Mouse (Mus musculus): ENCODE data around the gene Gm765. TPM values are rescaled to one million over a fixed set of nuclear protein-coding genes. Genes with fewer than 3 reads are reported as not detected.

The Gm765 gene
- polyA plus RNA-seq, 1 experiment from 2014 or later, result not detected

- Histone ChIP-seq H3K4me1 (replicated peaks; ENCODE audit: control insufficient read depth, insufficient read depth) (no peaks in the 10 kb centered on the region), H3K4me3 (ENCODE audit: low read depth, low read length) (no peak overlapping the region), H3K9ac (ENCODE audit: low read length) (no peak overlapping the region), H3K27ac (replicated peaks) (no peak overlapping the region), H3K4me2 (replicated peaks; ENCODE audit: low read depth) (no peak overlapping the region), H3K36me3 (ENCODE audit: control insufficient read depth, insufficient read depth, low read length) (no peaks in the 10 kb centered on the region), H3K27me3 (ENCODE audit: control insufficient read depth, insufficient read depth, low read length) (no peaks in the 10 kb centered on the region), H3K9me3 (ENCODE audit: control insufficient read depth, low read length) (no peaks in the 10 kb centered on the region)
- TF ChIP-seq CTCF (IDR thresholded peaks at IDR 0.05; ENCODE audit: low read depth) (no peak), EP300 (optimal IDR thresholded peaks at IDR 0.05) (no peak)
- ATAC-seq (ENCODE audit: low FRiP score, low TSS enrichment) (no peak), DNase-seq (ENCODE audit: low spot score) (no peak)
- WGBS, result 58% methylated on average over 3 of the region's 3 CpGs
These were observed 54.2 kb downstream of the Gm765 start for GRCm38 (mm10) chr6:98288316-98288715.

DNA sequence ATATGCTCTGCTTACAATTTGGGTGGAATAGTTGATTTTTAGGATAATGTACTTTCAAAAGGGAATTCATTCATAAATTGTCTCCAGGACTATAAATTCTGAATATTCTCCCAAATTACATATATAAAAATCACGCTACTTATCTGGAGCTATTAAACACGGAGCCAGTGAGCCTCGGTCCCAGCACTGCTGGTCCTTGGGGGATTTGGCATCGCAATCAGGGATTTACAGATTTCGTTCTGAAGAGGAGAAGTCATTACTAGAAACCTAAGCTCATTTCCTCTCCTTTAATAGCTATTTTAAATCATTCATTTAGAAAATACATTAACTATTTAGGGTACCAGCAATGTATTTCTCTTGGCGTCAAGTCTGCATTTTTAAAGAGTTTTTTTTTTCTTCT is 55.0 kb downstream of the Gm765 start:
- no peaks in the 10 kb centered on the region for H3K9me3 ChIP-seq (ENCODE audit: control insufficient read depth, low read length)
- WGBS, result 68% methylated on average over 6 of the region's 6 CpGs
- no peak overlapping the region for H3K4me2 ChIP-seq (replicated peaks; ENCODE audit: low read depth)
- no peaks in the 10 kb centered on the region for H3K4me1 ChIP-seq (replicated peaks; ENCODE audit: control insufficient read depth, insufficient read depth)
- no peak overlapping the region for H3K4me3 ChIP-seq (ENCODE audit: low read depth, low read length)
- TF ChIP-seq CTCF (IDR thresholded peaks at IDR 0.05; ENCODE audit: low read depth) (no peak), EP300 (optimal IDR thresholded peaks at IDR 0.05) (no peak)
- no peak for ATAC-seq (ENCODE audit: low FRiP score, low TSS enrichment)
- H3K9ac ChIP-seq (ENCODE audit: low read length), result no peak overlapping the region
- H3K27ac ChIP-seq (replicated peaks), result no peak overlapping the region
- H3K36me3 ChIP-seq (ENCODE audit: control insufficient read depth, insufficient read depth, low read length), result no peaks in the 10 kb centered on the region
- H3K27me3 ChIP-seq (ENCODE audit: control insufficient read depth, insufficient read depth, low read length), result no peaks in the 10 kb centered on the region
- DNase-seq (ENCODE audit: low spot score), result no peak

GRCm38 (mm10) chr6:98285190-98285589 is 57.4 kb downstream of the Gm765 start:
- Histone ChIP-seq H3K9ac (ENCODE audit: low read length) (no peak overlapping the region), H3K27ac (replicated peaks) (no peak overlapping the region), H3K4me2 (replicated peaks; ENCODE audit: low read depth) (no peak overlapping the region), H3K9me3 (ENCODE audit: control insufficient read depth, low read length) (no peaks in the 10 kb centered on the region), H3K4me1 (replicated peaks; ENCODE audit: control insufficient read depth, insufficient read depth) (no peaks in the 10 kb centered on the region), H3K4me3 (ENCODE audit: low read depth, low read length) (no peak overlapping the region), H3K27me3 (ENCODE audit: control insufficient read depth, insufficient read depth, low read length) (no peaks in the 10 kb centered on the region), H3K36me3 (ENCODE audit: control insufficient read depth, insufficient read depth, low read length) (no peaks in the 10 kb centered on the region)
- ATAC-seq (ENCODE audit: low FRiP score, low TSS enrichment) (no peak), DNase-seq (ENCODE audit: low spot score) (no peak)
- WGBS, result 62% methylated on average over 2 of the region's 2 CpGs
- no peak for TF ChIP-seq EP300 (optimal IDR thresholded peaks at IDR 0.05)
- TF ChIP-seq CTCF (IDR thresholded peaks at IDR 0.05; ENCODE audit: low read depth), result no peak

GRCm38 (mm10) chr6:98282791-98283190 is 59.8 kb downstream of the Gm765 start:
- H3K27me3 ChIP-seq (ENCODE audit: control insufficient read depth, insufficient read depth, low read length), result no peaks in the 10 kb centered on the region
- no peak overlapping the region for H3K27ac ChIP-seq (replicated peaks)
- TF ChIP-seq CTCF (IDR thresholded peaks at IDR 0.05; ENCODE audit: low read depth) (no peak), EP300 (optimal IDR thresholded peaks at IDR 0.05) (no peak)
- H3K36me3 ChIP-seq (ENCODE audit: control insufficient read depth, insufficient read depth, low read length), result no peaks in the 10 kb centered on the region
- H3K4me3 ChIP-seq (ENCODE audit: low read depth, low read length), result no peak overlapping the region
- ATAC-seq (ENCODE audit: low FRiP score, low TSS enrichment) (no peak), DNase-seq (ENCODE audit: low spot score) (no peak)
- 66% methylated on average over 4 of the region's 4 CpGs for WGBS
- no peaks in the 10 kb centered on the region for H3K4me1 ChIP-seq (replicated peaks; ENCODE audit: control insufficient read depth, insufficient read depth)
- no peaks in the 10 kb centered on the region for H3K9me3 ChIP-seq (ENCODE audit: control insufficient read depth, low read length)
- no peak overlapping the region for H3K4me2 ChIP-seq (replicated peaks; ENCODE audit: low read depth)
- no peak overlapping the region for H3K9ac ChIP-seq (ENCODE audit: low read length)

GRCm38 (mm10) chr6:98271553-98271952 is 71.0 kb downstream of the Gm765 start:
- H3K27me3 ChIP-seq (ENCODE audit: control insufficient read depth, insufficient read depth, low read length), result no peaks in the 10 kb centered on the region
- no peaks in the 10 kb centered on the region for H3K4me1 ChIP-seq (replicated peaks; ENCODE audit: control insufficient read depth, insufficient read depth)
- no peak overlapping the region for H3K4me3 ChIP-seq (ENCODE audit: low read depth, low read length)
- no peak overlapping the region for H3K27ac ChIP-seq (replicated peaks)
- H3K9ac ChIP-seq (ENCODE audit: low read length), result no peak overlapping the region
- no peaks in the 10 kb centered on the region for H3K9me3 ChIP-seq (ENCODE audit: control insufficient read depth, low read length)
- TF ChIP-seq EP300 (optimal IDR thresholded peaks at IDR 0.05) (no peak), CTCF (IDR thresholded peaks at IDR 0.05; ENCODE audit: low read depth) (peak; percentile 85)
- ATAC-seq (ENCODE audit: low FRiP score, low TSS enrichment) (no peak), DNase-seq (ENCODE audit: low spot score) (peak; percentile 33)
- H3K36me3 ChIP-seq (ENCODE audit: control insufficient read depth, insufficient read depth, low read length), result no peaks in the 10 kb centered on the region
- WGBS, result 90% methylated on average over 1 of the region's 1 CpGs
- no peak overlapping the region for H3K4me2 ChIP-seq (replicated peaks; ENCODE audit: low read depth)

- no peak overlapping the region for H3K27ac ChIP-seq (replicated peaks)
- ATAC-seq (ENCODE audit: low FRiP score, low TSS enrichment), result no peak
- H3K36me3 ChIP-seq (ENCODE audit: control insufficient read depth, insufficient read depth, low read length), result no peaks in the 10 kb centered on the region
- no peaks in the 10 kb centered on the region for H3K27me3 ChIP-seq (ENCODE audit: control insufficient read depth, insufficient read depth, low read length)
- TF ChIP-seq CTCF (IDR thresholded peaks at IDR 0.05; ENCODE audit: low read depth), result peak; percentile 28; the same call in 1 of the 2 replicates
- no peak for TF ChIP-seq EP300 (optimal IDR thresholded peaks at IDR 0.05)
- H3K4me2 ChIP-seq (replicated peaks; ENCODE audit: low read depth), result no peak overlapping the region
- no peaks in the 10 kb centered on the region for H3K9me3 ChIP-seq (ENCODE audit: control insufficient read depth, low read length)
- no peaks in the 10 kb centered on the region for H3K4me1 ChIP-seq (replicated peaks; ENCODE audit: control insufficient read depth, insufficient read depth)
- DNase-seq (ENCODE audit: low spot score), result no peak
- H3K4me3 ChIP-seq (ENCODE audit: low read depth, low read length), result no peak overlapping the region
- 62% methylated on average over 2 of the region's 2 CpGs for WGBS
- no peak overlapping the region for H3K9ac ChIP-seq (ENCODE audit: low read length)
These were observed 79.6 kb downstream of the Gm765 start for GRCm38 (mm10) chr6:98262961-98263360.

Measured in stomach, postnatal 0 days (tissue).